Mouse (Mus musculus) myocyte (in vitro differentiated cells): ENCODE data around the gene Clstn3. TPM values are rescaled to one million over a fixed set of nuclear protein-coding genes. Genes with fewer than 3 reads are reported as not detected.

ENCODE experiments used
- H3K27me3 ChIP-seq: one replicate; pipeline ENCODE4 v1.6.1; 2011; ENCODE audit not compliant: control insufficient read depth, insufficient read depth, insufficient read length
- H3K36me3 ChIP-seq: one replicate; pipeline ENCODE4 v1.6.1; 2011; ENCODE audit not compliant: control insufficient read depth, insufficient read depth
- H3K4me2 ChIP-seq: one replicate; pipeline ENCODE4 v1.6.1; 2011; ENCODE audit warnings: low read depth, control low read depth
- H3K4me3 ChIP-seq: one replicate; pipeline ENCODE4 v1.5.1; 2011; ENCODE audit warnings: mild to moderate bottlenecking, control low read depth, moderate library complexity
- H3K79me2 ChIP-seq: one replicate; pipeline ENCODE4 v1.6.1; 2011; ENCODE audit not compliant: control insufficient read depth, insufficient read depth
- H3ac ChIP-seq: one replicate; pipeline ENCODE4 v1.6.1; 2011; ENCODE audit not compliant: control insufficient read depth, insufficient read length
- CEBPB ChIP-seq: IDR thresholded peaks from 2 replicates; pipeline ENCODE4 v1.6.1; 2011; ENCODE audit warnings: mild to moderate bottlenecking, moderate library complexity; ENCODE audit not compliant: poor library complexity, insufficient read depth, severe bottlenecking
- E2F4 ChIP-seq: IDR thresholded peaks from one replicate; pipeline ENCODE4 v1.6.1; 2011; ENCODE audit warnings: mild to moderate bottlenecking, control low read depth, moderate library complexity; ENCODE audit not compliant: insufficient read depth
- MAX ChIP-seq: IDR thresholded peaks from one replicate; pipeline ENCODE4 v1.6.1; 2011; ENCODE audit warnings: low read depth, mild to moderate bottlenecking, control low read depth
- MYOD1 ChIP-seq, 3 experiments: IDR thresholded peaks; one replicate each; pipeline ENCODE4 v1.6.1; 2011; ENCODE audit warnings: control low read depth in 2 of 3, low read depth in 2 of 3, mild to moderate bottlenecking in 2 of 3, moderate library complexity in 1 of 3; ENCODE audit not compliant: insufficient read length in 2 of 3, control insufficient read depth in 1 of 3
- MYOG ChIP-seq, 3 experiments: IDR thresholded peaks; one replicate each; pipeline ENCODE4 v1.6.1; 2011; ENCODE audit warnings: control low read depth in 2 of 3, low read depth in 2 of 3, mild to moderate bottlenecking in 2 of 3; ENCODE audit not compliant: insufficient read length in 2 of 3, control insufficient read depth in 1 of 3, insufficient read depth in 1 of 3
- POLR2A ChIP-seq: IDR thresholded peaks from one replicate; pipeline ENCODE4 v1.6.1; 2011; ENCODE audit warnings: low read depth, mild to moderate bottlenecking, control low read depth, moderate library complexity; ENCODE audit not compliant: insufficient read length
- POLR2AphosphoS2 ChIP-seq: IDR thresholded peaks from one replicate; pipeline ENCODE4 v1.6.1; 2011; ENCODE audit warnings: low read depth, control low read depth; ENCODE audit not compliant: insufficient read length
- REST ChIP-seq: IDR thresholded peaks from one replicate; pipeline ENCODE4 v1.6.1; 2011; ENCODE audit warnings: mild to moderate bottlenecking, control low read depth, moderate library complexity; ENCODE audit not compliant: insufficient read depth, insufficient read length
- SRF ChIP-seq: IDR thresholded peaks from one replicate; pipeline ENCODE4 v1.6.1; 2011; ENCODE audit warnings: low read depth; ENCODE audit not compliant: control insufficient read depth, insufficient read length
- TCF12 ChIP-seq: IDR thresholded peaks from one replicate; pipeline ENCODE4 v1.6.1; 2011; ENCODE audit warnings: mild to moderate bottlenecking, control low read depth; ENCODE audit not compliant: poor library complexity, insufficient read depth, severe bottlenecking
- TCF3 ChIP-seq: IDR thresholded peaks from one replicate; pipeline ENCODE4 v1.6.1; 2011; ENCODE audit warnings: low read depth, control low read depth; ENCODE audit not compliant: insufficient read length
- USF1 ChIP-seq: IDR thresholded peaks from one replicate; pipeline ENCODE4 v1.6.1; 2011; ENCODE audit warnings: low read depth, mild to moderate bottlenecking, control low read depth, moderate library complexity
- polyA plus RNA-seq: library from polyadenylated mRNA; unstranded; fragments of >200 nt; fragmentation: generic; extraction: Trizol; gene quantifications from one replicate; pipeline ENCODE4 v1.2.1, GENCODE M21; 2012; ENCODE audit warnings: missing spikeins

Clstn3 gene
- polyA plus RNA-seq, 1 experiment, result 2.2 TPM

DNA sequence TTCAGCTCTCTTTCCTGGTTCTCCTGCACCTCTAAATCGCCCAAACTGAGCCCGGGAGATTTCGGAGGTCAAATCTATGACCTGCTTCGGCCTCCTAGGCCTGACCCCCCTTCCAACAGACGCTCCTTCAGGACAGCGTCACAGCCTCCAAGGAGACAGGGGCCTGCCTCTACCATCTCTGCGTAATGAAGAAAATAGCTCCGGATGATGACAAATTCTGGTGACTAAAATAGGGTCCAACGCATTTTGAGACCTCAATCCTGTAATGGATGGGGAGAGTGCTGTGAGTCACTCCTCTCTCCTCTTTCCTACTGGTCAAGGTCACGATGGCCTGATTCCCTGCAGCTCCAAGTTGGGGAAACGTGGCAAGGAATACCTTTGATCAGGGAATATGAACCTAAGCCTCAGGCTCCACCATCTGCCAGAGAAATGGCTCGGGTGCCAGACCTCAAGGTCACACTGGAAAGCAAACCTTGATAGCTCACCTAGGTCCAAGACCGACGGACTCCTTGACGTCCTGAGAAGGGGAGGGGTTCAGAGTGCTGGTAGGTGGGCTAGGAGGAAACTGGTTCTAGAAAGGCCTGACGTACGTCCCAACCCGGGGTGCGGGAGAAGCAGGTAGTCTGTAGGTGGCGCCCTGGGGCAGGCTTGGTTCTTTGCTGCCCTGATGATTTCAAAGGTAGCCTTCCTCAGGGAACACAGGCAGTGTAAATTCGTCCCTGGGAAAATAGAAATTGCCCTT, 49.1 kb downstream of the Clstn3 start:
- peak overlapping the region; percentile 51 for H3ac ChIP-seq
- TF ChIP-seq MYOG (IDR thresholded peaks at IDR 0.05; ENCODE audit: control insufficient read depth in 1 of 3, insufficient read depth in 1 of 3, insufficient read length in 2 of 3, low read depth in 2 of 3) (no peak), TCF12 (no peak), POLR2A (peak; percentile 4), REST (no peak), MYOD1 (IDR thresholded peaks at IDR 0.05; ENCODE audit: control insufficient read depth in 1 of 3, insufficient read length in 2 of 3, low read depth in 2 of 3) (no peak)
- H3K4me2 ChIP-seq, result peak overlapping the region; percentile 89
- H3K36me3 ChIP-seq, result peaks cover 15% of the 10 kb centered on the region
- no peaks in the 10 kb centered on the region for H3K27me3 ChIP-seq
- peak overlapping the region; percentile 72 for H3K4me3 ChIP-seq
- peaks cover 24% of the 10 kb centered on the region for H3K79me2 ChIP-seq

DNA sequence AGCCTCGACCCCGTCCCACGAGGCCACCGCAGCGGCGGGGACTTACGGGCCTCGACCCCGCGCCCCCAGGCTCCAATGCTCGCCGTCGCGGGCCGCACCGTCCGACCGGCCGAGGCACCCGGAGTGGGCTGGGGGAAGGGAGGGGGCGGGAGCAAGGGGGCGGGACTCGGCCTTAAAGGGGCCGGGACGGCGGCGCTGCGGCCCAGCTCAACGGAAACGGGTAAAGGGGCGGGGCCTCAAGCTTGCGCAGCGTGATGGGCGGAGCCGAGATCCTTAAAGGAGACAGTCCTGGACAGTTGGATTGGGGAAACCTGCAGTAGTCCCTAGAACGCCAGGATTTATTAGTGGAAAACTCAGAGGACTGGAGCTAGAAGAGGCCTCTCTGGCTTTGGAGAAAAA, 49.7 kb downstream of the Clstn3 start, which contains the start of gene Pex5:
Gene Pex5, minus strand, starts transcription at position 141 of the 399 bp plus-strand sequence.
- Histone ChIP-seq H3ac (peak within 1 kb of the TSS; percentile 51), H3K79me2 (peaks cover 30% of the 10 kb centered on the region), H3K27me3 (no peaks in the 10 kb centered on the region), H3K36me3 (peaks cover 15% of the 10 kb centered on the region), H3K4me3 (peak within 1 kb of the TSS; percentile 72), H3K4me2 (peak within 1 kb of the TSS; percentile 89)
- no peak for TF ChIP-seq MAX
- peak; percentile 64 for TF ChIP-seq POLR2A
- no peak for TF ChIP-seq MYOD1 (IDR thresholded peaks at IDR 0.05; ENCODE audit: control insufficient read depth in 1 of 3, insufficient read length in 2 of 3, low read depth in 2 of 3)
- TF ChIP-seq E2F4, result no peak

GRCm38 (mm10) chr6:124414150-124414926, 50.3 kb downstream of the Clstn3 start:
- Histone ChIP-seq H3K4me3 (peak overlapping the region; percentile 72), H3K36me3 (peaks cover 15% of the 10 kb centered on the region), H3K4me2 (peak overlapping the region; percentile 70), H3K79me2 (peaks cover 31% of the 10 kb centered on the region), H3ac (peak overlapping the region; percentile 51), H3K27me3 (no peaks in the 10 kb centered on the region)
- TF ChIP-seq POLR2A (no peak), SRF (no peak), POLR2AphosphoS2 (no peak), CEBPB (no peak), E2F4 (no peak), MYOG (IDR thresholded peaks at IDR 0.05; ENCODE audit: control insufficient read depth in 1 of 3, insufficient read depth in 1 of 3, insufficient read length in 2 of 3, low read depth in 2 of 3) (peak in 1 of 3 experiments; percentile 8)

- peak overlapping the region; percentile 51 for H3ac ChIP-seq
- peak overlapping the region; percentile 70 for H3K4me2 ChIP-seq
- peaks cover 20% of the 10 kb centered on the region for H3K36me3 ChIP-seq
- H3K4me3 ChIP-seq, result peak overlapping the region; percentile 72
- no peak for TF ChIP-seq E2F4
- TF ChIP-seq MYOG (IDR thresholded peaks at IDR 0.05; ENCODE audit: control insufficient read depth in 1 of 3, insufficient read depth in 1 of 3, insufficient read length in 2 of 3, low read depth in 2 of 3), result no peak
- TF ChIP-seq POLR2AphosphoS2, result no peak
- TF ChIP-seq POLR2A, result no peak
- no peak for TF ChIP-seq MYOD1 (IDR thresholded peaks at IDR 0.05; ENCODE audit: control insufficient read depth in 1 of 3, insufficient read length in 2 of 3, low read depth in 2 of 3)
- no peak for TF ChIP-seq MAX
- TF ChIP-seq CEBPB, result no peak
- no peak for TF ChIP-seq USF1
- TF ChIP-seq TCF3, result no peak
- no peak for TF ChIP-seq SRF
- TF ChIP-seq TCF12, result no peak
- TF ChIP-seq REST, result no peak
- H3K79me2 ChIP-seq, result peaks cover 31% of the 10 kb centered on the region
- no peaks in the 10 kb centered on the region for H3K27me3 ChIP-seq
These were observed 50.8 kb downstream of the Clstn3 start for GRCm38 (mm10) chr6:124413770-124414149.

DNA sequence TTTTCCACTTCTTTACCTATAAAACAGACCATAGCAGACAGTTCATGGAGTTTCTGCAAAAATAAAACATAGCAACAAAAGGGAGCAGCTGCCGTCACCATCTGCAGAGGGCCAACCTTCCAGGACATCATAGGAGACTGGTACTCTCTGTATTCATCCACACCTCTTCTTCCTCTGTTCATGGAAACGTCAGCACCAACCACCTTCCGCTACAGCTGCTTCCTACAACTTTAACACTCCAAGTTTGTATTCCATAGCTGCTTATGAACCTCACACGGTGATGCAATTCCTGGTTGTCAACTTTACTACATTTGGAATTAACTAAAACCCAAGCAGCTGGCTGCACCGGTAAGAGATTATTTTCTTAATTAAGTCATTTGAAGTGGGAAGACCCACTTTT, 56.2 kb downstream of the Clstn3 start:
- Histone ChIP-seq H3K36me3 (peaks cover 24% of the 10 kb centered on the region), H3K4me2 (no peak overlapping the region), H3ac (no peak overlapping the region), H3K79me2 (peaks cover 24% of the 10 kb centered on the region), H3K27me3 (no peaks in the 10 kb centered on the region), H3K4me3 (no peak overlapping the region)
- TF ChIP-seq MYOG (IDR thresholded peaks at IDR 0.05; ENCODE audit: control insufficient read depth in 1 of 3, insufficient read depth in 1 of 3, insufficient read length in 2 of 3, low read depth in 2 of 3) (no peak), E2F4 (no peak), USF1 (no peak), REST (no peak), MAX (no peak), CEBPB (no peak), TCF3 (no peak), POLR2AphosphoS2 (no peak), POLR2A (no peak), SRF (no peak)
